Comparison of ENCODE assay signal across 31 mouse cellular contexts in the genomic region with DNA sequence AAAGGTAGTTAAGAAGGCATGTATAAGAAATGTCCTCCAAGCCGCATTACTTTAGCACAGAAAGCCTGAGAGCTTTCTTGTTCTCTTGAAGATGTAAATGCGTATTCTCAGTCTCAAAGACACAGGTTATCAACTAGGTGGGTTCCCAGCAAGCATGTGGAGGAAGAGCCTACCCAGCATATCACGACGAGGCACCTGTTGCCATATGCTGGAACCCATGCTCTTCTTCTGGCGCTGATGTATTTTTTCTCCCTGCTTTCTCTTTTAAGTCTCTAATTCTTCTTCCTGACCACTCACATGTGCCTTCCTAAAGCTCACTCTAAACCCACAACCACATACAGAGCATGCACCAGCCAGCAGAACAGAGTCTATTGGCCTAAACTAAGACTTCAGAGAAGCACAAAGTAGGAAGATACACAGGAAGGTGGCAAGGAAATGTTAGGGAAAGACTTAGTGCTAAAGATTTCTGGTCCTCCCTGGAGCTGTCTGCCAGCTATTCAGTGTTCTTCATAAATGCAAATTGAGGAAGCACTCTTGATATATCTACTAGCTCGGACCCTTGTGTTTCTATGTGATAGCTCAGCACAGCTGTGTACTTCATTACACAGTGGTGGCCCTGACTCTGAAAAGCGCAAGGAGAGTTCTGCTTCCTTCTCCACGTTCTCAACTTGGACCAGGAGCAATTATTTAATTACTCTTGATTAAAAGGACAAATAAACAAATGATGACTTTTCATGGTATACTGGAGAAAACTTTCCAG. TPM values are rescaled to one million over a fixed set of nuclear protein-coding genes. Genes with fewer than 3 reads are reported as not detected.
A peak's percentile ranks its signal among the peaks of the same experiment; 100 is the strongest.
DNase-seq lines count a peak whose midpoint lies in the region; ATAC-seq and TF ChIP-seq lines count a peak whose summit lies in the region.
"Had no signal": no experiment of that assay in that cellular context is flagged by ENCODE, and none has a peak within 500 bp of the region (broad histone marks: within the 10 kb centered on the region; RNA-seq: fewer than 3 reads in every experiment).

No protein-coding gene starts in this region.

- TF ChIP-seq EP300 in liver, postnatal 0 days (IDR thresholded peaks at IDR 0.05; ENCODE audit: low read depth): no peak
- no peak for TF ChIP-seq EP300 in liver, embryonic 14.5 days (IDR thresholded peaks at IDR 0.05; ENCODE audit: low read depth)

- no peaks in the 10 kb centered on the region for H3K9me3 ChIP-seq in liver, embryonic 12.5 days (replicated peaks)
- no peaks in the 10 kb centered on the region for H3K9me3 ChIP-seq in liver, postnatal 0 days (ENCODE audit: low read length)
- no peaks in the 10 kb centered on the region for H3K9me3 ChIP-seq in liver, embryonic 14.5 days (ENCODE audit: control insufficient read depth, low read length)
- no peaks in the 10 kb centered on the region for H3K9me3 ChIP-seq in midbrain, embryonic 11.5 days (ENCODE audit: control insufficient read depth, low read length)
- H3K9me3 ChIP-seq: embryonic facial prominence, embryonic 10.5 days; embryonic facial prominence, embryonic 15.5 days; forebrain, embryonic 10.5 days; forebrain, embryonic 15.5 days; heart, embryonic 13.5 days; kidney, embryonic 15.5 days; midbrain, embryonic 10.5 days had no signal

- peak; percentile 67 for ATAC-seq in liver, embryonic 12.5 days
- ATAC-seq in liver, postnatal 0 days: no peak
- peak; percentile 46 for ATAC-seq in common myeloid progenitor, adult 5-6 weeks (replicated peaks; ENCODE audit: low read depth, poor library complexity, severe bottlenecking)
- ATAC-seq in liver, embryonic 14.5 days (ENCODE audit: insufficient read depth): peak; percentile 62
- ATAC-seq in midbrain, embryonic 11.5 days (ENCODE audit: low FRiP score): no peak
- ATAC-seq: activated CD4-positive, CD25-positive, alpha-beta regulatory T cell, adult 4 months; forebrain, embryonic 15.5 days; hindbrain, embryonic 16.5 days; midbrain, embryonic 16.5 days had no signal

- H3K27me3 ChIP-seq in liver, embryonic 12.5 days (replicated peaks): no peaks in the 10 kb centered on the region
- no peaks in the 10 kb centered on the region for H3K27me3 ChIP-seq in liver, postnatal 0 days (ENCODE audit: insufficient read depth, low read length)
- no peaks in the 10 kb centered on the region for H3K27me3 ChIP-seq in liver, embryonic 14.5 days (ENCODE audit: control insufficient read depth, insufficient read depth, low read length)
- H3K27me3 ChIP-seq in midbrain, embryonic 11.5 days (ENCODE audit: control insufficient read depth, insufficient read depth, low read length): no peaks in the 10 kb centered on the region
- H3K27me3 ChIP-seq: embryonic facial prominence, embryonic 15.5 days; forebrain, embryonic 15.5 days; heart, embryonic 13.5 days; kidney, embryonic 15.5 days had no signal

- peak overlapping the region; percentile 48; the same call in 1 of the 2 replicates for H3K27ac ChIP-seq in liver, embryonic 12.5 days
- no peak overlapping the region for H3K27ac ChIP-seq in liver, postnatal 0 days (ENCODE audit: low read depth)
- H3K27ac ChIP-seq in liver, embryonic 14.5 days: no peak overlapping the region
- no peak overlapping the region for H3K27ac ChIP-seq in midbrain, embryonic 11.5 days (ENCODE audit: low read depth, low read length)
- H3K27ac ChIP-seq: embryonic facial prominence, embryonic 10.5 days; embryonic facial prominence, embryonic 15.5 days; forebrain, embryonic 10.5 days; forebrain, embryonic 15.5 days; gastrocnemius, adult 2 months; heart, embryonic 13.5 days; kidney, embryonic 15.5 days; midbrain, embryonic 10.5 days had no signal

- DNase-seq in liver, postnatal 0 days: no peak
- DNase-seq in liver, embryonic 14.5 days (ENCODE audit: low read depth in 3 of 3, low spot score in 3 of 3): no peak
- no peak for DNase-seq in heart, postnatal 10 days
- no peak for DNase-seq in midbrain, embryonic 11.5 days (ENCODE audit: low spot score, missing footprints)
- no peak for DNase-seq in lung, adult 18-20 months
- DNase-seq: adrenal gland, adult 2 months; adrenal gland, postnatal 36 days; cerebellum, adult 2 months; cerebellum, postnatal 14 days; gastrocnemius, adult 2 months; gastrocnemius, postnatal 36 days; heart, postnatal 14 days; kidney, adult 18-20 months; kidney, postnatal 25 days; left cerebral cortex, postnatal 4 days; lung, embryonic 14.5 days; lung, postnatal 14 days; right cerebral cortex, postnatal 25 days; thymus, postnatal 14 days had no signal

- H3K4me1 ChIP-seq in liver, embryonic 12.5 days: peaks cover 26% of the 10 kb centered on the region
- peaks cover 6% of the 10 kb centered on the region; the same call in 1 of the 2 replicates for H3K4me1 ChIP-seq in liver, postnatal 0 days (ENCODE audit: insufficient read depth)
- H3K4me1 ChIP-seq in liver, embryonic 14.5 days (replicated peaks; ENCODE audit: control insufficient read depth in 2 of 2, insufficient read depth in 2 of 2, low read length in 1 of 2): peaks cover 8 to 17% of the 10 kb centered on the region in 2 experiments; a peak in 3 of 4 replicates
- H3K4me1 ChIP-seq in midbrain, embryonic 11.5 days (ENCODE audit: control insufficient read depth, insufficient read depth, low read length): no peaks in the 10 kb centered on the region
- H3K4me1 ChIP-seq: embryonic facial prominence, embryonic 15.5 days; forebrain, embryonic 10.5 days; forebrain, embryonic 15.5 days; heart, embryonic 13.5 days; midbrain, embryonic 10.5 days had no signal

- H3K4me2 ChIP-seq in liver, embryonic 12.5 days: peak overlapping the region; percentile 21; the same call in 1 of the 2 replicates
- no peak overlapping the region for H3K4me2 ChIP-seq in liver, postnatal 0 days (ENCODE audit: low read depth, low read length)
- H3K4me2 ChIP-seq in liver, embryonic 14.5 days (ENCODE audit: low read depth): peak overlapping the region; percentile 5; the same call in 1 of the 2 replicates
- no peak overlapping the region for H3K4me2 ChIP-seq in midbrain, embryonic 11.5 days
- H3K4me2 ChIP-seq: embryonic facial prominence, embryonic 15.5 days; forebrain, embryonic 15.5 days; heart, embryonic 13.5 days; kidney, embryonic 15.5 days; lung, embryonic 14.5 days had no signal

- 32% methylated on average over 8 of the region's 8 CpGs for WGBS in liver, embryonic 12.5 days (ENCODE audit: insufficient replicate concordance)
- WGBS in liver, postnatal 0 days (ENCODE audit: insufficient replicate concordance): 47% methylated on average over 8 of the region's 8 CpGs
- WGBS in liver, embryonic 14.5 days (ENCODE audit: insufficient replicate concordance): 24% methylated on average over 8 of the region's 8 CpGs
- 93% methylated on average over 8 of the region's 8 CpGs for WGBS in midbrain, embryonic 11.5 days

- no peak for TF ChIP-seq CTCF in liver, postnatal 0 days (IDR thresholded peaks at IDR 0.05; ENCODE audit: low read depth)
- TF ChIP-seq CTCF in liver, embryonic 14.5 days (IDR thresholded peaks at IDR 0.05; ENCODE audit: low read depth): no peak

- intact Hi-C loops in heart, postnatal 10 days (cut with DNase I): no loop called here

- no peak overlapping the region for H3K9ac ChIP-seq in liver, embryonic 12.5 days
- H3K9ac ChIP-seq in liver, postnatal 0 days (replicated peaks): no peak overlapping the region
- H3K9ac ChIP-seq in liver, embryonic 14.5 days (replicated peaks): no peak overlapping the region
- no peak overlapping the region for H3K9ac ChIP-seq in midbrain, embryonic 11.5 days (ENCODE audit: low read length)
- H3K9ac ChIP-seq: embryonic facial prominence, embryonic 15.5 days; forebrain, embryonic 15.5 days; heart, embryonic 13.5 days; kidney, embryonic 15.5 days; lung, embryonic 14.5 days had no signal

- no peaks in the 10 kb centered on the region for H3K36me3 ChIP-seq in liver, embryonic 12.5 days
- no peaks in the 10 kb centered on the region for H3K36me3 ChIP-seq in liver, postnatal 0 days (replicated peaks; ENCODE audit: insufficient read depth, low read length)
- H3K36me3 ChIP-seq in liver, embryonic 14.5 days (replicated peaks; ENCODE audit: control insufficient read depth, insufficient read depth, low read depth): no peaks in the 10 kb centered on the region
- no peaks in the 10 kb centered on the region for H3K36me3 ChIP-seq in midbrain, embryonic 11.5 days (ENCODE audit: control insufficient read depth, insufficient read depth, low read length)
- H3K36me3 ChIP-seq: embryonic facial prominence, embryonic 10.5 days; embryonic facial prominence, embryonic 15.5 days; forebrain, embryonic 10.5 days; forebrain, embryonic 15.5 days; heart, embryonic 13.5 days; kidney, embryonic 15.5 days; midbrain, embryonic 10.5 days had no signal

- H3K4me3 ChIP-seq in liver, embryonic 12.5 days: no peak overlapping the region
- H3K4me3 ChIP-seq in liver, postnatal 0 days (ENCODE audit: low read depth, low read length): no peak overlapping the region
- no peak overlapping the region for H3K4me3 ChIP-seq in liver, embryonic 14.5 days (ENCODE audit: insufficient read depth in 1 of 2, low read depth in 2 of 2, low read length in 2 of 2)
- no peak overlapping the region for H3K4me3 ChIP-seq in midbrain, embryonic 11.5 days (ENCODE audit: low read depth, low read length)
- H3K4me3 ChIP-seq: embryonic facial prominence, embryonic 10.5 days; embryonic facial prominence, embryonic 15.5 days; forebrain, embryonic 10.5 days; forebrain, embryonic 15.5 days; gastrocnemius, adult 2 months; heart, embryonic 13.5 days; kidney, embryonic 15.5 days; midbrain, embryonic 10.5 days had no signal

RNA-seq across cellular contexts. Expression of gene Pla2g4a, which starts 12.8 kb away (rescaled TPM):
- 13.9 and 17.2 TPM in 2 replicates for polyA plus RNA-seq in liver, embryonic 12.5 days (2016; fragmentation: Nextera tagmentation; extraction: Ambion mirVana)
- 4.9 and 5.5 TPM in 2 replicates for polyA plus RNA-seq in liver, postnatal 0 days (2015; fragmentation: Nextera tagmentation; extraction: Ambion mirVana)
- 98.8 and 117 TPM in 2 replicates for total RNA-seq in common myeloid progenitor, adult 5-6 weeks (2017)
- polyA plus RNA-seq in liver, embryonic 14.5 days (2012; rRNA removed): 2.6 and 3.9 TPM in 2 replicates
- 7.8 and 8.2 TPM in 2 replicates for polyA plus RNA-seq in liver, embryonic 14.5 days (2014; fragmentation: Nextera tagmentation; extraction: Ambion mirVana)
- total RNA-seq in heart, postnatal 10 days (2021): 1 to 10 TPM; 3.8 to 4.7 TPM
- polyA plus RNA-seq in midbrain, embryonic 11.5 days (2014; fragmentation: Nextera tagmentation; extraction: Ambion mirVana): 3.6 and 3.8 TPM in 2 replicates

Comparison
In these comparisons a context has a peak if more than half of its experiments do, and no peak if none do; other contexts are left out.
1. ATAC-seq: peak in liver, embryonic 12.5 days (single experiment), common myeloid progenitor, adult 5-6 weeks (single experiment) and liver, embryonic 14.5 days (single experiment); none in liver, postnatal 0 days (single experiment) and midbrain, embryonic 11.5 days (single experiment).
2. H3K4me2 ChIP-seq: peak in liver, embryonic 12.5 days (single experiment) and liver, embryonic 14.5 days (single experiment); none in liver, postnatal 0 days (single experiment) and midbrain, embryonic 11.5 days (single experiment).